Mouse (Mus musculus) cerebellum, adult 11-12 months (tissue): ENCODE data around the gene Ggt6.
"Not testable (repeated sequence)": the region's sequence is repeated elsewhere in the genome, so short reads cannot be mapped to it uniquely, and the experiment has no call there.

Experiments used
- DNase-seq: peaks from one replicate; pipeline ENCODE4 v3.0.0; 2022

The Ggt6 gene

DNA sequence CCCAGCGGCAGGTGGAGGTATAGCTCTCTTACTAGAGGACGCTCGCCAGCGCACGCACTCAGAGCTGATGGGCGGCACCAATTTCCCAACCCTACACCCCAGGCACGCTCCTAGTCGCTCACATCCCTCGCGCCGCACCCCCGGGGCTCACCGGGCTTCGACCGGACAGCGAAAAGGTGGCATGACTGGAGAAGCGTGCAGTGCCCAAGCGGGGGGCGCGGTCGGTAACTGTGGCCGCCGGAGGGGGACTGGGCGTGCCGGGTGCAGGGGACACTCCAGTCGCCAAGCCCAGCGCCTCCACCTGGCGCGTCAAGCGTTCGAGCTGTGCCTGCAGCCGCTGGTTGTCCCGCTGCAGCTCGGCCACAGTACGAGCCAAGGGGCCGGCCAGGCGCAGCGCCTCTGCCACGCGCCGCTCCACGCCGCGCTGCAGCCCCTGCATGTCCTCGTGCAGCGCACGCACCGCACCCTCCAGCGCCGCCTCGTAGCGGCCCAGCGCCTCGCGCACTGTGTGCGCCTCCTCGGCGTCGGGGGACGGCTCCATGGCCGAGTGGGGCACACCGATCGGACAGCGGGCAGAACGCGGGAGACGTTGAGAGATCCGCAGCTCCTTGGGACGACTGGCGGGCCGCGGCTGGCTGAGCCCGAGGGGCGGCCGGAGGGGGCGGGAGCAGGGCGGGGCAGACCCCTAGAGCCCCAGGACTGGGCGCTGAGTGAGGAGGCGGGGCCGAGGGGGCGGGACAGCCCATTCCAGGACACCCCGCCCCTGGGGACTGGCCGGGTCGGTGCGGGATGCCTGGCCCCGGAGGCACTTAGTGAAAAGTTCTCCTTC is 24.0 kb upstream of the Ggt6 start, which contains the start of gene Smtnl2:
Smtnl2 (minus strand) TSS at position 621 of the 829 bp plus-strand sequence.
- no peak for DNase-seq

DNA sequence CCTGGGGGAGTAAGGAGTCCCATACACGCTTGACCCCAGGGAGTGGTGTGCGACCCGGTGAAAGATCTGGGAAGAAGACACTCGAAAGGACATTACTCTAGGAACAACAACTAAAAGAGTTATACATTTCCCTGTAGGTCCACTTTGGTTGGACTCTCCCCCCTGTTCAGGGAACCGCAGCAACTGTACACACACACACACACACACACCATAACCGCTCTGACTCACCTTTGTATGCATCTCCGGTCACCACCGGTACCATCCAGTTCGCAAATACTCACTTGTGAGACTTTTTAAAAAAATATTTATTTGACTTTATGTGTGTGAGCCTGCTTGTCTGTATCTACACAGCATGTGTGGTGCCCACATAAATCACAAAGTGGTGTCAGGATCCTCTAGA is 23.4 kb upstream of the Ggt6 start:
- no peak for DNase-seq

DNA sequence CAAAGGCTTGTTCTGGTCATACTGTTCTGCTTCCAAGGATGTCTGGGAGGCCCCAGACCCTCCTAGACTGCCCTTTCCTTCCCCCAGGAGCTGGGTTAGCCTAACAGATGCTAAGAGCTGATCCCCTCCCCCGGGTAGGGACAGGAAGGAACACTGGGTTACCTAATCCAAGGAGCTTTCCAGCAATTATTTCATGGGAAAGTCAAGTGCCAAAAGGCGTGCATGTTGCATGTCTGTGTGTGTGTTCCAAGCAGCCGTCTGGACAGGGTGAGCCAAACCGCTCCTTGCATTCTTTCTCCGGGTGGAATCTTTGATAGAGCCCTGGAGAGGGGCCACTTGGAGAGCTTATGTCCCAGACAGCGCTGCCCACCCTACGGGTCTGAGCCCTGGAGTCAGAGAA is 22.3 kb upstream of the Ggt6 start:
- no peak for DNase-seq

DNA sequence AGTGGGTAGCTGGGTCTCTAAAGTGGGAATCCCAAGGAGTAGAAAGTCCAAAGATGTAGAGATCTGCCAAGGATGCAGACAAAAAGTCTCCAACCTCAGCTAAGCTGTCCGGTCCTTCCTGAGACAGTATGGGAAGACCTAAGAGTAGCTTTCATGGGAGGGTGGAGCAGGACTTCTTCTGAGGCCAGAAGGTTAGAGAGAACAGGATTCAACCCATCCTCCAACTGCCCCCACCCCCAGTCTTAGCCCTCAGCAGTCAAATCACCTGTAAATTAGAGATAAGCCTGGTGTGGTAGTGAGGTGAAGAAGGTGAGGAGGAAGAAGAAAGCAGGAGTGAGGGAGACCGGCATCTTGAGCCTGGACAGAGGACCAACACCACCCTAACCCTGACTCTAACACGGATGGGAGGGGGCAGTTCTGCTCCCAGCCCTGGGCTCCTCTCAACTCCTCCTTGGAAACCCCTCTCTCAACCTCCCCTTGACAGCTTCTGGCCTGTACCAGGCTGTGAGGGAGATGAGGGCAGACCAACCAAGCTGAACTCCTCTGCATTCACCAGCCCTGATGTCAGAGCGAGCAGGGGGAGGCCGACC is 21.6 kb upstream of the Ggt6 start:
- no peak for DNase-seq

DNA sequence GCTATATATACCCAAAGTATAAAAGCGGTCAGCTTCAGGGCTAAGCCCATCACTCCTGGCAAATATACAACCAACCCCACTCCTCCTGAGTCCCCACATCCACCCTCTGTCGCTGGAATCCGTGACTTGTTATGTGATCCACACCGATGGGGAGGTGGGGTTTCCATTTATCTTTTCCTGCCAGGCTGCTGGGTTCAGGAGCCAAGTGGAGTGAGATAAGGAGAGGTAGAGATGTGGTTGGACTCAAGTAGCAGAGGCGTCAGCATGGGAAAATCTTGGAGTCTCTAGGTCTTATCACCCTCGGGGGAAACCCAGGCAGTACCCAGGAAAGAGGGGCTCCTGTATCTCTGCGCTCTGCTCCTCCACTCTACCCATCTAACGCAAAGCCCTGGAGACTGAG is 20.2 kb upstream of the Ggt6 start:
- DNase-seq = no peak

DNA sequence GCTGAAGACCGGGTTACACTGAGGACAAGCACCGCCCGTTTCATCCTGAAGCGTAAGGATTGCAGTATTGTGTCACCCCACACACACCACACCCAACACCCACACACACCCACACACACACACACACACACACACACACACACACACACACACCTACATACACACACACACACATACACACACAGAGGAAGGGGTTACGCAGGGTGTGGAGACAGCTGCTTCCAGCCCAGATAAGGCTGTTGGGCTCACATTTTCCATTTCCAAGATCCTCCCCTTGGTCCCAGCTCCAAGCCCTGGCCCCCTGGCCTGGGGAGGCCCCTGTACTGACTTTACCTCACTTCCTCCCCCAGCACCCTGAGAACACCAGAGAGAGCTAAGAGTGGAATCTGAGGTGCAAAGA is 18.7 kb upstream of the Ggt6 start:
- DNase-seq = no peak

DNA sequence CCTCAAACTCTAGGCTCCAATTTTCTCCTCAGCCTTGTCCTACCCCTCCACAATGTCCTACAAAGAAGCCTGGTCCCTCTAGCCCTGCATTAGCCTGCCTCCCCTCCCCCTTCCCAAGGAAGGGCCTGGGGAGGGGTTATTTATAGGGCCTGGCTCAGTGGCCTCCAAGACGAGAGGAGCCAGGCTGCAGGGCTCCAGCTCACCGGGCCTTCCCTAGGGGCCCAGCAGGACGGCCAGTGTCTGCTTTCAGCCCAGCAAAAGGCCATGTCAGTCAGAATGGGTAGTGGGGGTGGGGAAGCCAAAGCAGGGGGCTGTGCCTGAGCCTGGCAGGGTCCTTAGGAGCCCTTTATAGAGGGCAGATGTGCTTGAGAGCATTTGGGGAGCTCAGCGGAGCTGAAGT is 17.9 kb upstream of the Ggt6 start:
- DNase-seq = no peak

DNA sequence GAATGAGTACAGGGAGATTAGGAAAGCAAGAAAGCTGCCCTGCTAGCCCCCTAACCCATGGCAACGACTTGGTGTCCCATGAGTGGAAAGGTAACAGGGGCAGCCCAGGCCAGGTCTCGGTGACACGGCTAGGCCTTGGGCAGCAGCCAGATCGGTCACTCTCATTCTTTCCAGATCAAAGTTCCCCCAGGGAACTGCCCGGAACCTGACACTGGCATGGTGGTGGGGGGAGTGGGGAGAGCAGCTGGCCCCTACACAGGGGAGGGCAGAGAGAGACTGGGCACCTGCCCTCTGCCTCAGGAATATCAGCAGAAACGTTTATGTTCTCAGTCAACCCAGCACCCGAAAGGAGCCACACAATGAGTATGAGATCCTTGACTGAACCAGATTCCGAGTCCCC is 17.1 kb upstream of the Ggt6 start:
- no peak for DNase-seq

DNA sequence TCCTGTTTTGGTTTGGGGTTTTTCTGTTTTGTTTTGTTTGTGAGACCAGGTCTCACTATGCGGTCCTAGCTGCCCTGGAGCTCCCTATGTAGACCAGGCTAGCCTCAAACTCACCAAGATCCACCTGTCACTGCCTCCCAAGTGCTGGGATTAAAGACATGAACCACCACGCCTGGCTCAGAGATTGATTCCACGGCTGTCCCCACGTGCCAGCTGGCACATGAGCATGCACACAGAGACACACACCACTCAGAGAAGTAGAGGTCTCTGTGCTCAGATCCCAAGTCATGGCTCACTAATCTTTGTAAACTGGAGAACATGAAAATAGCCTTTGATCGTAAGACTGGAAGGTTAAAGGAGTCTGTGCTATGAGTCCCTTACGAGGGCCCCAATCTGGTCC is 16.3 kb upstream of the Ggt6 start:
- no peak for DNase-seq

DNA sequence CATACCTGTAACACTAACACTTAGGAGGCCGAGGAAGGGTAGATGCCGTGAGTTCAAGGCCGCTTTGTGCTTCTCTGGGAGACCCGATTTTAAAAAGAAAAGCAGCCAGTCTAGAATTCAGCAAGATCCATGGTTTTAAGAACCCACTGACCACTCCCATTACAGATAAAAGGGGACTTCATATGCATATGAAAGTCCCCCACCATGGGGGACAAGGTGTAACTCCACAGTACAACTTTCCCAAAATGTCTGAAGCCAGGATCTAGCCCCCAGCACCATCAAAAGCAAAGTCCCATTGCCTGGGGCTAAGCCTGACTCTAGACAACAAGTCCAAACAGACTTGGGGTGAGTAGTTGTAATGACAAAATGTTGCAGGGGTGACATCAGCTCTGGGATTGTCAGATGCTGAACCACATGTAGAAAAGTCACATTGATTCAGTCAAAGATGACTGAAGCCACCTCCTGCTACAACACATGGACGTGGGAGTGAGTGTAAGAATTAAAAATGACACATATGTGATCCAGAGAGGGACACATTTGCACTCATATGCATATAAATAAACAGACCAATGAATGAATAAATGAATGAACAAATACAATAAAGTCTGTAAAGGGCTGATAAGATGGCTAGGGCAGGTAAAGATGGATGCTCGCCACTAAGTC is 14.7 kb upstream of the Ggt6 start:
- no peak for DNase-seq

DNA sequence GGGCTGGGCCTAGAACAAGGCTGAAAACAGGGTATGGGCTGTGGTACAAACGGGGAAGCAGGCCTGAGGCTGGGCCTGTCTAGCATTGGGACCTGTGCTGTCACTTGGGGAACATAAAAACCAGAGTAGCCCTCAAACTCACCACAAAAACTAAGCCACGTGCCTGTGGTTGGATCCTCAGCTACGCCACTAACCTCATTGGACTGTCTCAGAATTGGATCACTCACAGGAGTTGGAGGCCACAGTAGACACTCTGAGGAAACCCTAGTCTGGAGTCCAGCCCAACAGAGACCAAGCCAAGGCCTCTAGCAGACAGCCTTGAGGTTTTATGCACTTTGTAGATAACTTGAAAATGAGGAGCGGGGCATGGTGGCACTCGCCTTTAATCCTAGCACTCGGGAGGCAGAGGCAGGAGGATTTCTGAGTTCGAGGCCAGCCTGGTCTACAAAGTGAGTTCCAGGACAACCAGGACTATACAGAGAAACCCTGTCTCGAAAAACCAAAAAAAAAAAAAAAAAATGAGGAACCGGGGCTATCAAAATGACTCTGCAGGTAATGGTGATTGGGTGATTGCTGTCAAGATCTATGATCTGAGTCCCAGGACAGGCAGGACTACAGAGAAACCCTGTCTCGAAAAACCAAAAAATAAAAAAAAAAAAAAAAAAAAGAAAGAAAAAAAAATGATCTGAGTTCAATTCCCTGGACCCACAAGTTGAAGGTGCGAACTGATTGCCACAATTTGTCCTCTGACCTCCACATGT is 13.6 kb upstream of the Ggt6 start:
- no peak for DNase-seq

DNA sequence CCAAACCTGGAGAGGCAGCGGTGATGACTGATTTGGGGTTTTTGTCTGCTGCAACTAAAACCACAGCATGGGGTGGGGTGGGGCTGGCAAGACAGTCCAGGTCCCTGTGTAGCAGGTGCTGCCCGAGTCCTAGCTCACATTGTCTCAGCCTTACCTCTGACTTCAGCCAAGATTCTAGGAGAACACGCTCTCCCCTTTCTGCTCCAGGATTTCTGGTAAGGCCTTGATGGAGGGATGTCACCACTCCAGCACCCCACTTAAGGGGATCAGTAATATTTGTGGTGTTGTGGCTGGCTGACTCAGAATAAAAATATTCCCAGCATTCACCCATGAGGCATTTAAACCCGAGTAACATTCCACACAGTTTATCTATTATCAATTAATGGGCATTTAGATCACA is 11.6 kb upstream of the Ggt6 start:
- DNase-seq = no peak

DNA sequence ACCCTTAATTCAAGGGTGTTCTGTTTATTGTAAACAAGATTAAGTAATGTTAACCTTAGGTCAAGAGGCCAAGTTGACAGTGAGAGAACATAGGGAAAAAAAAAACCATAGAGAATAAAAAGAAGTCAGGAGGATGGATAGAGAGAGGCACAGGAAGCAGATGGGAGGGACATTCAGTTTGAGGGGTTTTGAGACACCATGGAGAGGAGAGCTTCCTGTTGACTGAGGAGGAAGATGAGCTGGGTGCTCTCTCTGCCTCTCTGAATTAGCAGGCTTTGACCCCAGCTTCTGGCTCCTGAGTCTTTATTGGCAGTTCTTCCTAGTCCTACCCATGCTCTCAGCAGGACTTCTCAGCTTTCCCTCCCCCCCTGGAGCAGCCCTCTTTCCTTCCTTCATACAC is 10.1 kb upstream of the Ggt6 start:
- no peak for DNase-seq

DNA sequence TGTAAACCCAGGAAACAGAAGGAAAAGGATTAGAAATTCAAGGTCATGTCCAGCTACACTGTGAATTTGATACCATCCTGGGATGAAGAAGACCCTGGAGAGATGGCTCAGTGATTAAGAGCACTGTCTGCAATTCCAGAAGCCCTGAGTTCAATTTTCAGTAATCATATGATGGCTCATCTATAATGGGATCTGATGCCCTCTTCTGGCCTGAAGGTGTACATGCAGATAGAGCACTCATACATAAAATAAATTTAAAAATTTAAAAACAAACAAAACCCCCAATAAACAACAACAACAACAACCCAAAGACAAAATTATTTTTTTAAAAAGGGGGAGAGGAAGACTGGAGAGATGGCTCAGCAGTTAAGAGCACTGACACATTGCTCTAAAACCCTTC is 8.4 kb upstream of the Ggt6 start:
- DNase-seq = no peak

DNA sequence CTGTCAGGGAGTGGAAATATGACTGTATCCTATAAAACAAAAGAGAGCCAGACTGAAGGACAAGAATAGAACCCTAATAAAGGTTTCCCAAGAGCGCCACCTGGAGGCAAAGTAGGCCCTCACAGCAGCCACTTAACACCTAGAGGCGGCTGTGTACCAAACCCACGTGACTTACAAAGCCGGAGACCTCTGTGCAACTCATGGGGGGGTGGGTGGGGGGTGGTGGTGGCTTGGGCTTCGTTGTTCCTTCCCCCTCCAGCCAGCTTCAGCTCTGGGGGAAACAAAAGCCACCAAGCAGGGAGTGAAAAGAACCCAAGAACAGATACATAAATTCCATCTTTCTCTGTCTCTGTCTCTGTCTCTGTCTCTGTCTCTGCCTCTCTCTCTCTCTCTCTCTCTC is 6.6 kb upstream of the Ggt6 start:
- no peak for DNase-seq

DNA sequence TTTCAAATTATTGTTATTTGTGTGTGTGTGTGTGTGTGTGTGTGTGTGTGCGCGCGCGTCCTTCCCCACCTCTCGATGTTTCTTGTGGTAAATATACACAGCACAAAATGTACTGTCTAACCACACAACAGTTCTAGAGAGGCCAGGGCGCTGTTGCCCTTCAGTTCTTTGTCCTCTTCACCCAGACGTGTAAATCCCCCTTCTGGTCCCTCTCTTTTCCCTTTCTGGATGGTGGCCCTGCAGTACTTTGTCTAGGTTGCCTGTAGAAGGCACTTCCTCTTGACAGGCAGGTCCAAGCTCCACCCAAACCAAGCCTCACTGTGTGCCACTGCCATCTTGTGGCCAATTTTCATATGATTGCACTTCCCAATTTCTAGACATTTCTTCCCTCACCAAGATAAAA is 6.0 kb upstream of the Ggt6 start:
- peak; percentile 53 for DNase-seq

DNA sequence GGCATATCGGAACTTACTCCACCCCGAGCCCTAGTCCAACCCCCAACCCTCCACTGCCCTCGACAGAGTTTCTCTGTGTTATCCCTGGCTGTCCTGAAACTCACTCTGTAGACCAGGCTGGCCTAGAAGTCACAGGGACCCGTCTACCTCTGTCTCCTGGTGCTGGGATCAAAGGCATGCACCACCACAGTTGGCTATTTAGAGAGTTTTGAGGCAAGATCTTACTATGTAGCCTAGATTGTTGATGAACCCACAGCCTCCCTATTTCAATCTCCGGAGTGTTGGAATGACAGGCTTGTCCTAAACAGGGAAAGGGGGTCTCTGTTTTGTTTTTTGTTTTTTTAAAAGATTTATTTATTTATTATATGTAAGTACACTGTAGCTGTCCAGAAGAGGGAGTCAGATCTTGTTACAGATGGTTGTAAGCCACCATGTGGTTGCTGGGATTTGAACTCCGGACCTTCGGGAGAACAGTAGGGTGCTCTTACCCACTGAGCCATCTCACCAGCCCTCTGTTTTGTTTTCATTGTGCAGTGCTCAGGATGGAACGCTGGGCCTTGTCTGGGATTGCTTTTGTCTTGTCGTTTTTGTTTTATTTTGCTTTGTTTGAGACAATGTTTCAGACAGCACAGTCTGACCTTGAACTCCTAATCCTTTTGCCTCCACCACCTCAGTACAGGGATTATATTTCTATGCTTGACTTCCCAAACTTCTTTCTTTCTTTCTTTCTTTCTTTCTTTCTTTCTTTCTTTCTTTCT is 4.8 kb upstream of the Ggt6 start:
- not testable (repeated sequence) for DNase-seq

DNA sequence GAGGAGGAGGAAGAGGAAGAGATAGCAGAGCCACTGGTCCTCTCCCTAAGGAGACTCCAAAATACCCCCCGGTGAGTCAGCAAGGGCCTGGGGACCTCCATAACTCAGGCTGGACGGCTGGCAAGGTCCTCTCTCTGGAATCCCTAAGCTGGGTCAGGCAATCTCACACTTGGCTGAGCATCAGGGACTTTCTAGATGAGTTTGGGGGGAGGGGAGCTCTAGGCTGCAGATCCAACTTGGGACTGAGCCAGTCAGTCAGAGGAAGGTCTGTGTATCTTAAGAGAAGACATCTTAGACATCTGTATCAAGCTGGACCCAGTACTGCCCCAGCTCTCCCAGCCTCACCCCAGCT is 344 bp downstream of the Ggt6 start:
- DNase-seq = no peak

DNA sequence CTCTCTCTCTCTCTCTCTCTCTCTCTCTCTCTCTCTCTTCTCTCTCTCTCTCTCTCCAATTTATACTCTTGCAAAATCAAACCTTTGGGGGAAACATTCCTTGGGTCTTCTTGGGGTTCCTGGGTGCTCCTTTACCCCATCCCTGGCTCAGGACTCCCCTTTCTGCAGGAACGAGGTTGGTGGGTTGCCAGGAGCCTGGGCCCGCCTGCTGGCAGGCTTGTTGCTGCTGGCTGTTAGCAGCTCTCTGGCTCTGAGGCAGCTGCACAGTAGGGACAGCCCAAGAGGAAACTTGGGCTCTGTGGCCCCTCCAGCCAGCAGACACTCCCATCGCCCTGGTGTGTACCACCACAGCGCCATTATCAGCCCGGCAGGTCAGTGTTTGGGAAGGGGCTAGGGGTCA is 945 bp downstream of the Ggt6 start:
- DNase-seq = no peak

DNA sequence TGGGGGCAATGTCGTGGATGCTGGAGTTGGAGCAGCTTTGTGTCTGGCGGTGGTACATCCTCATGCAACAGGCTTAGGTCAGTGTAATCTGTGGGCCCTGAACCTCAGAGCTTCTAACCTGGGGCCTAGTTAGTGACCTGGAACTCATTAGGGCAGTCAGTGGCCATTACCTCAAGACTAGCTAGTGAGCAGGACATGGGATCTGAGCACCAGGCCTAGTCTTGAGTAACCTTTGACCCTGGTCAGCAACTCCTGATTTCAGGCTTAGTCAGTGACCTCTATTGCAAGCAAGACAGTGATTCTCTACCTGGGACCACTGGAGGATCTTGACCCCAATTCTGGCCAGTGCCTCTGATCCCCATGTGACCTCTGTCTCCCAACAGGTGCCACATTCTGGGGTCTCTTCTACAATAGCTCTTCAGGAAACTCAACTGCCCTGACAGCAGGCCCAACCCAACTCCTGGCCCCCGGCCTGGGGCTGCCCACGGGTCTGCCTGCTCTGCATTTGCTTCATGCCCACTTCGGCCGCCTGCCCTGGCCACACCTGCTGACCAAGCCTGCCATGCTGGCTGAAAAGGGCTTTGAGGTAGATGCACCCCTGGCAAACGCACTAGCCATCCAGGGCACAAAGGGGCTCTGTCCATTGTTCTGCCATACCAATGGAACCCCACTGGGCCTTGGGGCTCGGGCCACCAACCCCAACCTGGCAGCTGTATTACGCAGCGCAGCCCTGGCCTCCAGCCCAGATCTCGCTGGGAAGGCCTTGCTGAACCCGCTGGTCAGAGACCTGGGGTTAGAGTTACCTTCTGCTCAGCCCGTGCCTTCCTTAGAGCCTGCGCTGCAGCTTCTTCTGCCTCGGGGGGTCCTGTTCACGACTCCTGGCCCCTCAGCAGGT is 1.7 kb downstream of the Ggt6 start:
- no peak for DNase-seq

DNA sequence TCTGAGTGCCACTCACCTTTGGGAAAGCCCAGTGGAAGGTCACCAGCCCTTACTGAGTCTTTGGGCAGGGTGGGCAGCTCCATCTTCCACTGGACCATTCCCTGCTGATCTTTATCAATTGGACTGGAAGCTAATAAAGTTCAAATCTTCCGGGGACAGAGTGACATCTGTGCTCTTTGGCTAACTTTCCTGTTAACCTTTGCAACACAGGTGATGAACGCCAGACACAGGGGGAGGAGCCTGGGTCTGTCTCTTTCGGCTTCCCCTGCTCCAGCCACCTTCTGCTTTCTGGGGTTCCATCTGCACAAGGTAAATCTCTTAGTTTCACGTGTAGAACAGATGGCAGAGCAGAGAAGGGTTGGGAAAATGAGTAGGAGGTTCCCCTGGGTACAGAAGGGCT is 3.1 kb downstream of the Ggt6 start:
- DNase-seq = no peak

DNA sequence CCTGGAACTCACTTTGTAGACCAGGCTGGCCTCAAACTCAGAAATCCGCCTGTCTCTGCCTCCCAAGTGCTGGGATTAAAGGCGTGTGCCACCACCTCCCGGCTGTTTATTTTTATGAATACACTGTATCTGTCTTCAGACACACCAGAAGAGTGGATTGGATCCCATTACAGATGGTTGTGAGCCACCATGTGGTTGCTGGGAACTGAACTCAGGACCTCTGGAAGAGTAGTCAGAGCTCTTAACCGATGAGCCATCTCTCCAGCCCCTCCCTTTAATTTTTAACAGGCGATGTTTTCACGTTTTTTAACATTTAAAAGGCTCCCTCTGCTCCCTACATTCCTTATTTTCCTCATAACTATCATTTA is 5.3 kb downstream of the Ggt6 start:
- not testable (repeated sequence) for DNase-seq
